9 mouse cellular contexts compared by ENCODE assay signal in genomic region chr10:78104555-78105490, GRCm38 (mm10). TPM values are rescaled to one million over a fixed set of nuclear protein-coding genes. Genes with fewer than 3 reads are reported as not detected.
DNase-seq lines count a peak whose midpoint lies in the region; ATAC-seq lines count a peak whose summit lies in the region.
"Had no signal": no experiment of that assay in that cellular context is flagged by ENCODE, and none has a peak within 500 bp of the region (broad histone marks: within the 10 kb centered on the region; RNA-seq: fewer than 3 reads in every experiment).

No protein-coding gene starts in this region.

- H3K4me1 ChIP-seq in hindbrain, embryonic 15.5 days (replicated peaks), result peaks cover 6% of the 10 kb centered on the region
- peaks cover 12% of the 10 kb centered on the region for H3K4me1 ChIP-seq in hindbrain, embryonic 10.5 days (replicated peaks)

- 71% methylated on average over 11 of the region's 11 CpGs for WGBS in hindbrain, embryonic 15.5 days
- WGBS in hindbrain, embryonic 10.5 days, result 88% methylated on average over 11 of the region's 11 CpGs

- no peak overlapping the region for H3K4me3 ChIP-seq in hindbrain, embryonic 15.5 days
- H3K4me3 ChIP-seq in hindbrain, embryonic 10.5 days, result no peak overlapping the region

- H3K9me3 ChIP-seq in hindbrain, embryonic 15.5 days, result no peaks in the 10 kb centered on the region
- H3K9me3 ChIP-seq in hindbrain, embryonic 10.5 days, result no peaks in the 10 kb centered on the region

- H3K4me2 ChIP-seq in hindbrain, embryonic 15.5 days, result no peak overlapping the region

- no peak for DNase-seq in hindbrain, embryonic 10.5 days (ENCODE audit: low spot score)
- DNase-seq in adrenal gland, postnatal 14 days, result peak; percentile 71
- DNase-seq in gastrocnemius, postnatal 25 days, result peak; percentile 59
- DNase-seq in layer of hippocampus, adult 9-11 months, result peak; percentile 65
- peak; percentile 36 for DNase-seq in testis, postnatal 14 days (ENCODE audit: low spot score)
- no peak for DNase-seq in thymus, postnatal 10 days (ENCODE audit: low spot score in 2 of 2)
- DNase-seq in embryo, embryonic 10.5 days (ENCODE audit: low spot score), result no peak

- H3K27ac ChIP-seq in hindbrain, embryonic 15.5 days (replicated peaks), result peak overlapping the region; percentile 54
- H3K27ac ChIP-seq in hindbrain, embryonic 10.5 days, result no peak overlapping the region

- no peak overlapping the region for H3K9ac ChIP-seq in hindbrain, embryonic 15.5 days

- H3K36me3 ChIP-seq in hindbrain, embryonic 15.5 days, result no peaks in the 10 kb centered on the region
- no peaks in the 10 kb centered on the region for H3K36me3 ChIP-seq in hindbrain, embryonic 10.5 days

- no peaks in the 10 kb centered on the region for H3K27me3 ChIP-seq in hindbrain, embryonic 15.5 days
- H3K27me3 ChIP-seq in hindbrain, embryonic 10.5 days (ENCODE audit: insufficient read depth, poor library complexity, severe bottlenecking), result no peaks in the 10 kb centered on the region

- ATAC-seq in hindbrain, embryonic 15.5 days (ENCODE audit: low FRiP score, low read depth), result no peak

RNA-seq across cellular contexts. Expression of gene Icosl, which starts 35.7 kb away (rescaled TPM):
- 0.71 and 0.96 TPM in 2 replicates for polyA plus RNA-seq in hindbrain, embryonic 15.5 days (2015; fragmentation: Nextera tagmentation; extraction: Ambion mirVana)
- polyA plus RNA-seq in hindbrain, embryonic 10.5 days (2016; fragmentation: Nextera tagmentation; extraction: Ambion mirVana), result 2.2 and 2.9 TPM in 2 replicates
- total RNA-seq in adrenal gland, postnatal 14 days (2021), result 9.8 and 19.8 TPM in 2 replicates
- total RNA-seq in gastrocnemius, postnatal 25 days (2021), result 1 to 10 TPM; 1.3 to 1.7 TPM
- total RNA-seq: MEL had no signal

Comparison
In these comparisons a context has a peak if more than half of its experiments do, and no peak if none do; other contexts are left out.
1. DNase-seq: peak in adrenal gland, postnatal 14 days (single experiment), gastrocnemius, postnatal 25 days (single experiment), layer of hippocampus, adult 9-11 months (single experiment) and testis, postnatal 14 days (single experiment); none in hindbrain, embryonic 10.5 days (single experiment), thymus, postnatal 10 days (0 of 2) and embryo, embryonic 10.5 days (single experiment).